Mouse (Mus musculus): ENCODE data around the gene Cpt1a. TPM values are rescaled to one million over a fixed set of nuclear protein-coding genes. Genes with fewer than 3 reads are reported as not detected.

The Cpt1a gene
- total RNA-seq, 2 experiments from 2014 or later, result 39.2 to 54.4 TPM

- peak; percentile 96 to 97 for DNase-seq
Measured at GRCm38 (mm10) chr19:3324931-3325711, 3.0 kb downstream of the Cpt1a start.

DNA sequence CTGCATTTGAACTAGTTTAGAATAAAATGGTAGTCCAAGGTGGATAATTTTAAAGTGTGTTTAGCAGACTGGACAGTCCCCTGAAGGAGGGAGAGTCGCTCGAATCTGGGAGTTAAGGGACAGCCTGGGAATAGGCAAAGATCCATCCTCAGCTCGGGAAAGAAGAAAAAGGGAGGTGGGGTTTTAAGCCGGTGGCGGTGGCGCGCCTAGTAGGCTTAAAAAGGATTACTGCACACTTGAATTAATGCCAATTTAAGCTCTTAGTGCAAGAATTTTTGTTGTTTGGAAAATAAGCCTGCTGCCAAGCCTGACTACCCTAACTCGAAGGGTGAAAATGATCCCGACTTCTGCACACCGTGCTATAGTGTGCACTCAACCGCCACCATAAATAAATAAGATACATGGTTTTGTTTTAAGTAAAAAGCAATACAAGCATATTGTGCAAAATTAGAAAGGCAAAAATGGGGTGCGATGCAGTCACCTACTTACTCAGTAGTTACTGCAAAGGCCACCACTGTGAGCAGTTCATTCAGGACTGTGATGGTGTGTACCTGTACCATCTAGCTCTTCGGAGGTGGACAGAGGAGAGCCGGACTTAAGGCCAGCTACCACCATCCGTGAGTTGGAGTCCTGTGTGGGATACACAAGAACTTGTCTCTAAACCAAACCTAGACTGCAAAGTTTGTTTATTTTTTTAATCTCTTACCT, 3.8 kb downstream of the Cpt1a start:
- DNase-seq, result peak; percentile 27 to 58

GRCm38 (mm10) chr19:3326479-3327047, 4.4 kb downstream of the Cpt1a start:
- DNase-seq, result peak; percentile 42 to 44

DNA sequence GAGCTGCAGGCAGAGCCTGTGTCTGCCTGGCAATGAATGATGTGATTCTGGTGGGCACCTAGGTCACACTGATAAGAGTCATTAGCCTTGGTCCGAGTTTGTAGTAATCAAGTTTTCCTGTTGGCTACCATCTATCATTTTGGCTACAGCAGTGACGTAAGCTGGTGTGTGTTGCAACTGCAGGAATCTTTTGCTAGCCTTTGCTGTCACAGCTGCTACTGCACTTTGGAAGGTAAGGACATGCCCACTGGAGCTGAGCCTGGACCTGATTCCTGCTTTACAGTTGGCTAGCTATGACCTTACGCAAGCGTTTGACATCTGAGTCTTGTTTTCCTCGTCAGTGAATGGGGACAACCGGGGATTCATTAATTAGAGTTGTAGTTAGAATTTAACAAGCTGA, 11.1 kb downstream of the Cpt1a start:
- DNase-seq, result peak; percentile 64 to 73

- DNase-seq, result no peak
Measured at GRCm38 (mm10) chr19:3333694-3334515, 11.8 kb downstream of the Cpt1a start.

- no peak for DNase-seq
Measured at GRCm38 (mm10) chr19:3334550-3334949, 12.4 kb downstream of the Cpt1a start.

- no peak for DNase-seq
Measured at GRCm38 (mm10) chr19:3335917-3336316, 13.8 kb downstream of the Cpt1a start.

- peak; percentile 55 to 69 for DNase-seq
Measured at GRCm38 (mm10) chr19:3336485-3337255, 14.5 kb downstream of the Cpt1a start.

DNA sequence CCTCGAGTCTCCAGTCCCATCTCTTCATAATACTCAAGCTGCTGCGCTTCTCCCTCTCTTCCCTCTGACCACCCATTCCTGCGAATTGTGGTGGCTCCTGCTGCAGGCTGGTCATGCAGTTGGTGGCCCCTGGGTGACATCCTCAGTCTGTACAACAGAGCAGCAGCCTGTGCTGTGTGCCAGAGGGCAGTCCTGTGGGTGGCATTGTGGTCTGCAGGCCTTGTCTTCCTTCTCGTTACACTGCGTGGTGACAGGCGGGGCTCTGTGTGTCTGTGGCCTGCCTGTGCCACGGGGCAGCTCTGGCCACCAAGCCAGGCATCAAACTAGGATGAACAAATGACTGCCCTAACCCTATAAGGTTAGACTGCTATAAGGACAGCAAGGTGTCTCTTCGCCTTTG, 17.1 kb downstream of the Cpt1a start:
- no peak for DNase-seq

DNA sequence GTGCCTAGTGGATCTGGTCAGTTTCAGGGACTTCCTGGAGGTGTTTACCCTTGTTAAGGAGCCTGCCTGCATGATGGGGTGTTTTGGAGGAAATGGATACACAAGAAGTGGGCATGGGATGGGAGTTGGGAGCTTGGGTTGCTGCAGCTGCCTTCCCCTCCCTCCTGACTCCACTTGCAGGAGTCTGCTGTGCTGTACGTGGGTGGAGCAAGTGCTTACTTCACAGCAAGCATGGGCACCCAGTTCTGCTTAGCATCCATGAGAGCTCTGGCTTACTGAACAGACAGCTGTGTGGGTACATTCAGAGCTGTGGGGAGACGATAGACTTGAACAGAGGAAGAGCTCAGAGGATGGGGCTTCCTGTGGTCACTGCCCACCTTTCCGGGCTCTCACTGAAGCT, 18.9 kb downstream of the Cpt1a start:
- no peak for DNase-seq

- no peak for DNase-seq
Measured at GRCm38 (mm10) chr19:3343929-3344328, 21.8 kb downstream of the Cpt1a start.

GRCm38 (mm10) chr19:3344636-3345544, 22.8 kb downstream of the Cpt1a start:
- DNase-seq, result no peak

- no peak for DNase-seq
Measured at GRCm38 (mm10) chr19:3347784-3348183, 25.6 kb downstream of the Cpt1a start.

DNA sequence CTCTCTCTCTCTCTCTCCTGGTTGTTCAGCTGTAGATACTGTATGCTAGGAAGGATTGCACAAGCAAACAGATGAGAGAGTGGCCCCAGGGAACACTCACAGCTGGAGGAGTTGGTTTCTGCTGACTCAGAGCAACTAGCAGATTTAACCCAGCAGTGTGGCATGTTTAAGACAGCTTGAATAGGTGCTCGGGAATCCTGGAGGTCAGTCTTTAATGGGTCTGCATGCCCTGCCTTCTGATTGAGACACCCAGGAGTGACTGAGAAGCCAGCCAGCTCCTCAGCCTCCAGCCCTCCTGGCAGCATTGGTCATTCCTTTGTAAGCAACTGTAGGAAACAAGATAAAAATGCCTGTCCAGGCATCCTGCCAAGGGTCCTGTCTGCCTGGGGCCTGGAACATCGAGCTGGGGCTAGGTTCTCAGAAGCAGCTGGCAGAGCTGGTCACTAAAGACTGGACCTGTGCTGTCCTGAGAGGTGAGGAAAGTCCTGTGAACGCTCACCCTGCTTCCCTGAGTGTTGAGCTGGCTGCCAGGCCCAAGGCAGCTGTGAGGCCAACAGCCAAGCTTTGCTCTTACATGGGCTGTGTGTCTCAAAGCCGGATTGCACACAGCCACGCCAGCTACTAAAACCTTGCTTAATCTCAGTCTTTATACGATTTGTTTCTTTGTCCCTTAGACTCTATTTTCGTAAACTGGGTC, 31.4 kb downstream of the Cpt1a start:
- DNase-seq, result peak; percentile 89 to 94

GRCm38 (mm10) chr19:3355096-3355495, 33.0 kb downstream of the Cpt1a start:
- DNase-seq, result peak in 1 of 2 experiments; percentile 49

DNA sequence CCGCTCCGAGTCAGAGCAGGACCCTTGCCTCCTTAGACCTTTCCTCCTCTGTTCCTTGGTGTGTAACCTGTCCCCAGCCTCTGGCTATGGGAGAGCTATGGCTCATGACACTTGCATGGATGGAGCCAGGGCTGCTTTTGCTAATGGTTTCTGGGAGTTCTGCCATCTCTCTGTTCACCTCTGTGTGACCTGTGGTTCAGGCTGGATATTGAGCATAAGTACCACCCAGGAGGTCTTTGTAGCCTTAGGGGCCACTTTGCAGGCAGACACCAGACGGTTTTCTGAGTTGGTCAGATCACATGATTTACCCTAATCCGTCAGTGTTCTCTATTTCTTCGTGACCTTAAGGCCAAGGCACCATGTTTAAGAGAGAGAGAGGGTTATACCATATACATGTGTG, 34.4 kb downstream of the Cpt1a start:
- peak in 1 of 2 experiments; percentile 32 for DNase-seq

- DNase-seq, result no peak
Measured at GRCm38 (mm10) chr19:3357620-3358019, 35.5 kb downstream of the Cpt1a start.

DNA sequence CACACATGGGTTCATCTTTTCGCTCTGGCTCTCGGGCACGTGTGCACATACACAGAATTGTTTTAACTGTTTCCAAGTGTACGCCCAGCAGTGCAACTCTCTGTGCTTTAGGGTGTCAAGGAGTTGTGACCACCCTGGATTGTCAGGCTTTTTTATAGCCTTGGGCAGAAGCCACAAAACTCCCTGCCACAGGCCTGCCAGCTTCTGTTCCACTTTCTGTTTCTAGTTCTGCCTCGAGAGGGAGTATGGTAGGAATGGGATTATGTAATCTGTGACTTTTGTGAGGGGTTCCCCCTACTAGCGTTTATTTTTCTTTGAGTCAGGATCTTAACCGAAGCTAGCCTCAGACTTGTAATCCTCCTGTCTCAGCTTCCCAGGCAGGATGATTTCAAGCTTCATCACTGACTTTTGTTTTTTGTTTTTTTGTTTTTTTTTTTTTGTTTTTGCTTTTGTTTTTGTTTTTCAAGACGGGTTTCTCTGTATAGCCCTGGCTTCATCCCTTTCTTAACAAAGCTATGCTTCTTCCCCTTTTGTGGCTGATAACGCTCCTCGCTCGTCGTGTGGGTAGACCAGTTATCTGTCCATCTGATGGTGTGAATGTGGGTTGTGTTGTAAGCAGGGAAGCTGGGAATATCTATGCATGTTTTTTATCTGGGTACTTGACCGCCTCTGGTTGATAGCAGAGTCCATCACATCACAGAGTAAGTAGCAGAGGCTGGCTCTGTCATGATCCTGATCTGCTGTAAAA, 37.9 kb downstream of the Cpt1a start:
- DNase-seq, result peak; percentile 42 to 53

- no peak for DNase-seq
Measured at GRCm38 (mm10) chr19:3363510-3363909, 41.4 kb downstream of the Cpt1a start.
